Mouse (Mus musculus) layer of hippocampus, adult 11-12 months (tissue): ENCODE data around the gene Ppil2.

Experiments used
- DNase-seq: peaks from one replicate; pipeline ENCODE4 v3.0.0; 2022; ENCODE audit warnings: low spot score

Ppil2 gene

DNA sequence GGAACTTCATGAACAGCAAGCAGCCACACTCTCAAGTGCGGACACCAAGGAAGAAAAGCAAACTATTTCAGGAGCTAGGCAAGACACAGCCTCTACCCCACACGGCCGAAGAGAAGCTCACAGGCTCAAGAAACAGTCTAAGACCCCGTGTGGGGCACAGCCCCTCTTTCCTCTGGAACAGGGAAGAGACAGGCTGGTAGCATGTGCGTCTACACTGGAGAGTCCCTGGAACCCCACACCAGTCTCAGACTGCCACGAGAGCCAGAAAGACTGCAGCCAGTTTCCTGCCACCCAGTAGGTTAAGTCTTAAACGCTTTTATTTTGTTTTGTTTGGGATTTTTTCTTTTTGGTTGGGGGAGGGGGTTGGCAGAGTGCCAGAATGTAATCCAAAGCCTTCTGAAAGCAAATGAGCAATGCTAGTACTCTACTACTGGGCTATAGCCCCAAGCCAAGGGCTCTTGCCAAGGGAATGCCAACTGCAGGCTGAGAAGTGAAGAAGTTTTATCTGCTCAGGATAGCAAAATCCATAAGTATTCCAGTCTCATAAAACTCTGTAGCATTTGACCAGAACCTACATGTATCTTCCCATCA lies 8.3 kb downstream of the Ppil2 start:
- DNase-seq: no peak

DNA sequence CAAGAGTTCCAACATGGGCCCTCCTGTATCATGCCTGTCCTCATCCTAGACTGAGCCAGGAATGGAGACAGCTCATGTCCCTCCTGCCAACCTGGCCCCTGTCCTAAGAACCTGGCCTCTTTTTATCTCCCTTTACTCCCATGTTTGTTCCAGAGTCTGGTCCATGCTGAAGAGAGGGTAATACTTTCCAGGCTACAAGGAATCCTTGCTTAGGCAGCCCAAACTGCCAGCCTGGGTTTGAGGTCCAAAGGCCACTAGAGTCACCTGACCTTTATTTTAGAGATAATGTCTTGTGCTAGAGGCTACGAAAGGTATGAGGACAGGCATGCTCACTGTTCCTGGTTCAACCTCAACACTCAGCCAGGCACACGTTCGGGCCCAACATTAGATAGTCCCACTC lies 14.1 kb downstream of the Ppil2 start:
- no peak for DNase-seq

DNA sequence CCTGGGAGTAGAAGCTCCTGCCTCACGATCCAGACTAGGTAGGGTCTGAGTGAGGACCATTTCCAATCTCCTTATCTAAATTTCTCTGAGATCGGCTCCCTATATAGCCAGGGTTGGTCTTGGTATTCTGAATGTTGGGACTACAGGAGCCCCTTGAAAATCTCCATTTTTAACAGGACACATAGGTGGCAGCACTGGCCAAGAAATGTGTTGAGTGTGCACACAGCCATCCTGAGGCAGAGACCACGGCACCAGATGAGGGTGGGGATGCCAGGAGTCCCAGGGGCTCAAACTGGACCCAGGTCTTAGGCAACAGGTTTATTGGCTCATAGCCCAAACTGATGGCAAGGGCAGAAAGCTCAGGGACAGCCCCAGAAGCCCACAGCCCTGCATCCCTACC lies 22.7 kb downstream of the Ppil2 start:
- no peak for DNase-seq

DNA sequence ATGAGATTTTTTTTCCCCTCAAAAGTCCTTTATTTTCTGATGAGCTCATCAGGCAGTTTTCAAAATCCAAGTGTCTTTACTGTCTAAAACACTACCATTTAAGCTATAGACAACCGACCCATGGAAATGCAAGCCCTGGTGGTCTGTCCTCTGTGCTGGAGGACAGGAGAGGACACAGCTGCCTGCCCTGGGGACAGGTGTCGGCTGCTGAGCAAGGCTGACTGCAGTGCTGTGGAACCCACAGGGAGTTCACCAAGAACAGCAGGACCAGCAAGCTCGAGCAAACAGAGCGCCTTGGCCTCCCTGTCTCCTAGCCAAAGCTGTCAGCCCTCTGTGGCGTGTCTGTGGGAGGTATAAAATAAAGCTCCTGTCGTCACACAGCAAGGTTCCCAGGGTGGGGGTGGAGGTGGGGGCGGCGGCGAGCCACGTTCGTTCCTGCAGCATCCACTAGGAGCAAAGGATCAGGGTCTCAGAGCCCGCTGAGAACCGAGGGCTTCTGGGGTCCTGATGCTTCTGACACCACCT lies 24.3 kb downstream of the Ppil2 start:
- no peak for DNase-seq

DNA sequence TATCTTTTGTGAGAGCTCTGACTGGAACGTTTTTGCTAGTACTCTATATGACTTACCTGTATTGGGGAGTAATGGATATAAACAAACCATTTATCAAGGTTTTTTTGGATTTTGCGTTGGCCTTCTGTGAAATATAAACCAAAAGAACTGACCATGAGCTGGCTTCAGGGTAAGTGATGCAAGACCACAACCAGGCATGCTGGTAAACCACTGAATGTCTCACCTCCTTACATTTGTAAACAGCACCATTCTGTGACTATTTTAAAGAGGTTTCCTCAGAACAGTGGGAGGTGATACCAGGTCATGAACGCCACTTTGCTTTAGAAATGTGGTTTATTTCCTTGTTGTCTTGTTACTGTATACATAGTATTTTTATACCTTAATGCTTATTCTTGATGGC lies 24.8 kb downstream of the Ppil2 start:
- no peak for DNase-seq

DNA sequence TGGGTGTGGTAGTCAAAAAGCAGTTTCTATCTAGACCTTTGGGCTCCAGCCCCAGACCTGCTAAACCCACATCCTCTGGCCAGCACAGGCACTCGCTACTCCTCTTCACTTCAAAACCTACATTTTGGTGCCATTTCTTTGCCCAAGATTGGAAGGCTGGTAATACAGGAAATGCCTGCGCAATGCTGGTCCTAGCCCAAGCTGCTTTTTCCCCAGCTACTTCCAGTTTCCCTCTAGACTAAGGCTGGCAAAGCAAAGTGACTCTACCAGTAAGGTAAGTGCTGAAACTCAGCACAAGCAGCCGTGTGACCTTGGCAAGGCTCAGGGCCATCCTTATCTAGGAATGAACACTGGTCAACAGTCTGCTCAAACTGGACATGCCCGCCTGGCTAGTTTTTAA lies 25.4 kb downstream of the Ppil2 start:
- DNase-seq: no peak

DNA sequence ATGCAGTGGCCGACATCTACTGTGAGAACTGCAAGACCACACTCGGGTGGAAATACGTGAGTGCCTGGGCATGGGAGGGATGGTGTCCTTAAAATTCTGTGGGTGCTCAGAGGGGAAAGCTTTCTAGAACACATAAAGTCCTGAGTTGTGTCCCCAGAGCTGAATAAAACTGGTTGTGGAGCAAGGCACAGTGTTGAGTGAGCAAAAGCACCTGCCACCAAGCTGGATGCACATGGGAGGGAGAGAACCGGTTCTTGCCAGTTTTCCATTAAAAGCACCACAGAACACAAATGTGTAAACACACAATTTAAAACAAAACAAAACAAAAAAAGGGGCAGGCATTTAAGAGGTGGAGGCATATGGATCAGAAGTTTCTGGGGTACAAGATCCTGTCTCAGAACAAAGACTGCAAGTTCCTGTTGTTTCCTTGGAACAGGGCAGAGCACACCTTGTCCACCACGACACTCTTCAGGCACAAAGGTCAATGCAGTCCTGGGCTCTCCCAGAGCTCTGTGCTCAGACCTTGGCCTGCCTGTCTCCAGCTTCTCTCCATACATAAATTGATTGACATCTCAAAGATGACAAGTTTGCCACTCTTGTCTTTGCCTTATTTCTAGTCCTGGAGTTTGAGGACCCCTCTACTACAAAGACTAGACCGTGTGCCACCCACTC lies 28.8 kb downstream of the Ppil2 start:
- DNase-seq: no peak

DNA sequence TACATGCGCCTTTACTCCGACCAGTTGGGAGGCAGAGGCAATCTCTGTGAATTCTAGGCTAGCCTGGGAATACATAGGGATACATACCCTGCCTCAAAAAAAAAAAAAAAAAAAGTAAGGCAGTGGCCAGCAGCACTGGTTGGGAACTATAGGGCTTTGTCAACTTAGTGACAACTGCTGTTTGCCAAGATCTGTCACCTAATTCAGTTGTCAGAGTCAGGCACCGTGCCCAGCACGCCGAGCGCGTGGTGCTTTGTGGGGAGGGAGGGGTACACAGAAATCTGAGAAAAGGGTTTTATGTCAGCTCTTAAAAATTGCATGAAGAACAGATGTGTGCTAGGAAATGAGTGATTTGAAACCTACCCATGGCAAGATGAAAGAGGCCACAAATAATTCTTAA lies 33.0 kb downstream of the Ppil2 start:
- no peak for DNase-seq

DNA sequence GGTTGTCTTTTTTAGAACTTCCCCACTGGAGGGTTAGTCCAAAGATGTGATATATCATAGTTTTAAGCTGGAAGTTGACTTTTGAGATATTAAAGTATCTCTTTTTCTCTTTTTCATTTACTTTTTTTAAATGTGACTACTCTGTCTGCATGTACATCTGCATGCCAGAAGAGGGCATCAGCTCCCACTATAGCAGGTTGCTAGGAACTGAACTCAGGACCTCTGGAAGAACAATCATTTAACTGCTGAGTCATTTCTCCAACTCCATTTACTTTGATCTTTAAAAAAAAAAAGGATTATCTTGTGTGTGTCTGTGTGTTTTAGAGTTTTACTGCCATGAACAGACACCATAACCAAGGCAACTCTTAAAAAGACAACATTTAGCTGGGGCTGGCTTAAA lies 34.2 kb downstream of the Ppil2 start:
- no peak for DNase-seq

DNA sequence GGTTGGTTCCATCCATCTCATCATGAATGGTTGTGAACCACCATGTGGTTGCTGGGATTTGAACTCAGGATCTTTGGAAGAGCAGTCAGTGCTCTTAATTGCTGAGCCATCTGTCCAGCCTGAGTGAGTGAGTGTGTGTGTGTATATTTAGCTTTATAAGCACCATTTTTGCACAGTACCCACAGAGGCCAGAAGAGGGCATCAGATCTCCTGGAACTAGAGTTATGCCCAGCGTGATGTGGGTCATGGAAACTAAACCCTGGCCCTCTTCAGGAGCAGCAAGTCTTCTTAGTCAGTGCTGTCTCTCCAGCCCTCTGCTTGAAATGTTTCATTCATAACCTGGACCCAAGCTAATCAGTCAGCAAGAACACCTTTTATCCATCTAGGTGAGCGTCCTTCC lies 34.8 kb downstream of the Ppil2 start:
- DNase-seq: no peak

DNA sequence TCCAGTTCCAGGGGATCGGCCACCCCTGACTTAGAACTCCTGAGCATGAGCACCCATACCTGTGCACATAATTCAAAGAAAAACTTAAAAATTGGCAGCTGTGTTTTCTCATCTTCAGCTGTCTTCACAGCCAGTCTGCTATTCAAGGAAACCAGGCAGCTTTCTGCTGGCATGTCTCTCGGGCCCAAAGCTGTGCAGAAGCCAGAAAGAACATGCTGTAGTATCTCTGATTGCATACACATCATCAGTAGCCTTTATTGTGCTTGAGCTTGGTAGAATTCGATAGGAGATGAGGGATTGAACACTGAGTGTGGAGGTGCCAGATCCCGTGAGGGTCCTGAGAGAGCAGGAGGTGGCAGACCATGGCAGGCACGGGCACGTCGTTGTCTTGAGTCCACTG lies 38.1 kb downstream of the Ppil2 start:
- no peak for DNase-seq

DNA sequence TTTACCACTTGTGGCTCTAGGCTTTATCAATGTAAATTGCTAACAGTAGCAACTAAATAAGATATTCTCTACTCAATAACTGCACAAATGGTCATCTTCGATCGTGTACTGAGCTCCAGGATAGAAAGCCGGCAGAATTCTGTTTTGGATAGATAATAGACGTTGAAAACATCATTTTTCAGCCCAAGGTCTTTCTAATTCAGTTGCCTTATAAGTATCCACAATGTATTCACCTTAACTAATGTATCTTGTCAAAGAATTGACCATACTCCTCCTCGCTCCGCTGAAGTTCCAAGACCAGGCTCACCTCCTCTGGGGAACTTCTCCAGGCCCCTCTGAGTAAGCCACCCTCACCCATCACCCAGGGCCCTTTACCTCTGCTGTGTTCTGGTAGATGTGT lies 40.3 kb downstream of the Ppil2 start:
- DNase-seq: no peak

DNA sequence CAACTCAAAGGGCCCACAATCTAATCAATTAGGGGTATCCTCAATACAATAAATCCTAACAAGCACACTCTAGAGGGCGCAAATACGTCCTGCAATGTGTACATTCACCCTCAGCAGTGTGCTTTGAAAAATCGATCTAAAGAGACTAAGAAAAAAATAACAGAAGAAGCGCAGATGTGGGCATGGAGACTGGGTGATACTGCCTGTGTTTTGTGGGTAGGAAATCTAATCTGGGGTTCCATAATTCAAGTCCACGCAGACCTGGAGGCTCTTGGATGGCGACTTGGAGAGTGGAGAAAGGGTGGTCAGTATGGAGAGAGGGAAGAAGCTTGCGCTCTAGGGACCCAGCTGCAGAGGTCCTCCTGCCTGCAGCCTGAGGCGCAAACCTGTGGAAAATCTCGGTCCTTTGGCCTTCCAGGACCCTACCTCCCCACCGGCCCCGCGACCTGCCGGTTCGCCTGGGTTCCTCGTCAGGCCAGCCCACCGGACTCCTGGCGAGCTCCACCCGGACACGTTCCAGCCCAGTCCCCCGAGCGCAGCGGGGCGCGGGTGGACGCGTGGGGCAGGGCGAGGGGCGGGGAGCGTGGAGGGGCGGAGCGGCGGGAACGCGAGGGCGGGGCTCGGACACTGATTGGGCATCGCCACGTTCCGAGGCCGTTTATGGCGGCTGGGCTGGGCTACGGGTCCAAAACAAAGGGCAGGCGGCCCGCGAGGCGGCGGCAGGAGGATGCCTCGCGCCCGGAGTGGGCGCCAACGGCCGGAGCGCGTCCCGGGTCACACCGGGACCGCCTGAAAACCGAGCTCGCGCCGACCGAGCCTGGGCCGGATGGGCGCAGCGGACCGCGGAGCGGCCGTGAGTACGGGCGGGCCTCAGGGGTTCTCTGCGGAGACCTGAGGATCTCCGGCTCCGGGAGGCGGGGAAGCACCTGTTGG lies 41.3 kb downstream of the Ppil2 start, which contains the start of gene Ypel1:
Ypel1 (plus strand) TSS at position 186 of the 933 bp plus-strand sequence.
- peak; percentile 85 for DNase-seq

DNA sequence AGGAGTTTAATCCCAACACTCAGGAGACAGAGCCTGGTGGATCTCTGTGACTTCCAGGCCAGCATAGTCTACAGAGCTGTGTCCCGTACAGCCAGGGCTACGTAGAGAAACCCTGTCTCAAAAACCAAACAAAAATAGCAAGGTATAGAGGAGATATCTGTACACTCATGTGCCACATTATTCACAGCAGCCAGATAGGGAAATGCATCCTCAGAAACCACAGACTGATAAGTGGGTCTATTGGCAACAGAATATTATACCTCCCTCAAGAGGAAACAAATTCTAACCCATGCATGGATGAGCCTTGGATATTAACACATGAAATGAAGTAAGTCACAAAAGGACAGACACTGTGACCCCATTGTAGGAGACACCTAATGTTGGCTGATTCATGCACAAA lies 43.5 kb downstream of the Ppil2 start:
- DNase-seq: no peak

DNA sequence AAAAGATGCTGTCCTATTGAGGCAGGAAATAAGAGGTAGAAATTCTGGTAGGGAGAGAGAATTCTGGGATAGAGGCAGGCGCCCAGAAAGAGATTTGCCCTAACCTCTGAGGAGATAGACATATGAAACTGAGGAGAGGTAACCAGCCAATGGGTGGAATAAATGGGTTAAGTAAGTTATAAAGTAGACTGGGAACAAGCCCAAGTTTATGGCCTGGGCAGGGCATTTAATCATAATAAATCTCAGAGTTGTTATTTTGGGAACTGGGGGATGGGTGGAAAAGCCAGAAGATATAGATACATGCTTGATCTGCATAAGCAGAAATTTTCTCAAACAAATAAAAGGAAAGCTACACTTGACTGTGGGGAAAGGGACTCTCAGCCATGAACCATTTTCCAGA lies 48.7 kb downstream of the Ppil2 start:
- no peak for DNase-seq

DNA sequence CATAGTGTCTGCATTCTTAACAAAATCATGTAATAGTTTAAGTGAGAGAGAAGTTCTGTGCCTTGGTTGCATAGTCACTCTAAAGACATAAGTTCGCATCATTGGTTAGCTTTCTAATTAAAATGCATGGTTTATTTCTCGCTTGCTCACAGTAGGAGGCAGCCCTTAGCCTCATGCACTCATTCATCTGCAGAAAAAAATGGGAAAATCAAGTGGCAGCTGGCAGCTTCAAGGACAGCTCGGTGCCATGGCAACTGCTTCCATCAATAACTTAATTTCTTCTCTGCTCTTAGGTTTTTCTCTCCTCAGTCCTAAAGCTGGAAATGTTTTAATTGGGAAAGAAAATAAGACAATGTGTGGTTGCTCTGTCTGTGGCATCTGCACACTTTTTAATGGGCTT lies 55.5 kb downstream of the Ppil2 start:
- DNase-seq: peak; percentile 57

DNA sequence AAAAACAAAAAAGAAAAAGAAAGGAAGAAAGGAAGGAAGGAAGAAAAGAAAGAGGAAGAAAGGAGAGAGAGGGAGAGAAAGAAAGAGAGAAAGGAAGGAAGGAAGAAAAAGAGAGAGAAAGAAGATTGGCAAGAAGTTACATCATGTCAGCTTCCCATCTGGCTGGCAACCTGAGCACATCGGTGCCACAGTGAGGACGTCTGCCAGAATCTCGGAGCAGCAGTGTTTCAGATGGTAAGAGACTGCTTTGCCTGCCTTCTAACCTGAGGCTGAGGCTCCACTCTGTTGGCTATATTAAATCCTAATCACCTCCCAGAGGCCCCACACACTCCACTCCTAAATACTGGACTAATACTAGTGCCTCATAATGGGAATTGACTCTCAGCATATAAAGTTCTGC lies 57.2 kb downstream of the Ppil2 start:
- no peak for DNase-seq

DNA sequence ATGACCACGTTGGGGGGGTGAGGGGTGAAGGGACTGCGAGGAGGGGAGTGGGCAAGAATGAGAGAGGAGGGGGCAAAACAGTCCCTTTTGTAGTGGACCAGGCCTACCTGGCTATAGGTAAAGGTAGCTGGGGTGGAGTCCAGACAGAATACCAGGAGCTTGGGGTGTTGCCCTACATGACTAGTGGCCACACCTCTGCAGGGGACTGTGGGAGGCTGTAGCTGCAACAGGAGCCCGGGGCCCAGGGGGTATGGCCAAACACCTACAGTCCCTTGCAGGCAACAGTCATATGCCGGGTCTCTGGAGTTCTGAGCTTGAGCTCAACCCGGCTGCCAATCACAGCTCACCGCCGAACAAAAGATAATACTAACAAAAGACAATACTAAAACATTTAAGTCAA lies 59.0 kb downstream of the Ppil2 start:
- no peak for DNase-seq

DNA sequence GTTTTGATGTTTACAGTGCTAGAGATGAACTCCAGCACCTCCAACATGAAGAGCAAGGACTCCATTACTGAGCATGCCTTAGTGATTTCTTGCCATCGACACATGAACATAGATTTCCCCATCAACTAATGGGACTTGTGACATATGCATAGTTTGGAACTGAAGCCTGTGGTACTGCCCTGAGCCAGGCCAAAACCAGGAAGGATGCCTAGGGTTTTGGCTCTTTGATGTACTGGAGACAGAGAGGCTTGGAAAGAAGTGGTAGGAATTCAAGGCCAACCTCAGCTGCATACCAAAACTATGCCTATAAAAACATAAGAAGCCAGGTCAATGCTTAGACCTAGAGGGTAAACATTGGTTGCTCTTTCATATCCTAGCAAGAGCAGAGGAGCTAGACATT lies 61.2 kb downstream of the Ppil2 start:
- no peak for DNase-seq

DNA sequence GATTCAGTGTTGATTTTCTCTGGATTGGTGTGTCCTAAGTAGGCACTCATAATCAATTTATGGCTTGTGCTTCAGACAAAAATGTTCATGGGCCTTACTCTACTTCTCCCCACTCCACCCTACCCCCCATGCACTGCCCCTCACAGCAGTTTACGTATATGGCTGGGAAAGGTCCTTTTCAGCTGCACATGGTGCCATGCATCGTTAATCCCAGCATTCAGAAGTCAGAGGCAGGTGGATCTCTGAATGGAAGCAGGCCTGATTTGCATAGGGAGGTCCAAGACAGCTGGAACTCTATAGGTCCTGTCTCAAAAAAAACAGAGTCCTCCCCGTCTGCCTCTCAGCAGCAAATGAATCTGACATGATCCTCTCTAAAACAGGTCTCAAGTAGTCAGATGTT lies 65.8 kb downstream of the Ppil2 start:
- DNase-seq: no peak

DNA sequence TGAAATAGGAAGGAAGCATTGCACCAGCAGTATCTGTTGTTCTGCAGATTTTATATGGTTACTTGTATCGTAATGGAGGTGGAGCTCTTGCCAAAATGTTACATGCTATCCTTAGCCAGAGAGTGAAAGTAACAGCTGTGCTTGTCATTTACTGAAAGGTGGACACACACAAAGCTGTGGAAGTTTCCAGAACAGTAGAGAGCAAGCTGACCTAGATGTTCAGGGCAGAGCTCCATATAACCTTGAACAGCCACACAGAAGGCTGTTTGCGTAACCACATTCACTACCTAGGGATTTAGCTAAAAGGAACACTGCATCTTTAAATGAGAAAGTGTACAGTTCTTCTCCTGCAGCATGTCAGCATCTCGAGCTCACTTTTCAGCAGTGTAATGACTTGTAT lies 66.7 kb downstream of the Ppil2 start:
- no peak for DNase-seq

DNA sequence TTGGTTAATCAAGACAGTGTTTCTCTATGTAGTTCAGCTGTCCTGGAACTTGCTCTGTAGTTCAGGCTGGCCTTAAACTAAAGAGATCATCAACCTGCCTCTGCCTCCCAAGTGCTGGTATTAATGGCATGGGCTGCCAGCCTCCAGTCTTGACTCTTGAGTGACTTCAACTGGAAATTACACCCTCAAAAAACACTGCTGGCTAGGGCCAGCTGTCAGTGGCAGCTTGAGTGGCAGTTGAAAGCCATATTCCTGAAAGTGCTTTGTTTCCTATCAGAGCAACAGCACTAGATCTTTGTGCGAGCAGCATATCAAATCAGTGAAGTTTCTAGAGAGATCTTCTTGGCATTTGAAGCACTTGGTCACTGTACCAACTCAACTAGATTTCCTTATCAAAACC lies 69.6 kb downstream of the Ppil2 start:
- no peak for DNase-seq

DNA sequence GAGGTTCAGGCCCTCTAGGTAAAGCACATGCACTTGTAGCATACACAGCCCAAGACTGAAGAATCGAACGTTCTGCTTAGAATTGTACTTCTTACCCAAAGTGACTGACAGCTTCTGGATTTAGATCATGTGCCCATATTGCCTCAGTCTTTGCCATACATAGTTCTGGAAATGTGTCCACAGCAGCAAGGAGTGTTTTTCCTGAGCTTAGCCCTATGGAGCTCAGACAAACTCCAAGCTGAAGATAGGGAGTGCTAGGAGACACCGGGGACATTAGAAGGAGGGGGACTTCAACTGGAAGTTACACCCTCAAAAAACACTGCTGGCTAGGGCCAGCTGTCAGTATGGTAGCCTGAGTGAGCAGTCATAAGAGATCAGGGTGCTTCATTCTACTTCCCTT lies 70.3 kb downstream of the Ppil2 start:
- DNase-seq: no peak
